In genomic region chr2:79256880-79257279, GRCm38 (mm10) we compare ENCODE assay signal across 10 mouse cellular contexts. TPM values are rescaled to one million over a fixed set of nuclear protein-coding genes. Genes with fewer than 3 reads are reported as not detected.
DNase-seq lines count a peak whose midpoint lies in the region; ATAC-seq and TF ChIP-seq lines count a peak whose summit lies in the region.
"Had no signal": no experiment of that assay in that cellular context is flagged by ENCODE, and none has a peak within 500 bp of the region (broad histone marks: within the 10 kb centered on the region; RNA-seq: fewer than 3 reads in every experiment).

No protein-coding gene starts in this region.

- H3K4me1 ChIP-seq in neural tube, embryonic 12.5 days, result peaks cover 16% of the 10 kb centered on the region
- H3K4me1 ChIP-seq in liver, embryonic 11.5 days (replicated peaks; ENCODE audit: control insufficient read depth, insufficient read depth, low read length), result peaks cover 18% of the 10 kb centered on the region

- H3K36me3 ChIP-seq in neural tube, embryonic 12.5 days, result no peaks in the 10 kb centered on the region
- no peaks in the 10 kb centered on the region for H3K36me3 ChIP-seq in liver, embryonic 11.5 days (ENCODE audit: control insufficient read depth, insufficient read depth, low read length)
- H3K36me3 ChIP-seq: forebrain, embryonic 15.5 days had no signal

- no peak overlapping the region for H3K9ac ChIP-seq in neural tube, embryonic 12.5 days
- peak overlapping the region; percentile 94 for H3K9ac ChIP-seq in liver, embryonic 11.5 days (ENCODE audit: low read depth, low read length)
- H3K9ac ChIP-seq: forebrain, embryonic 15.5 days had no signal

- peak overlapping the region; percentile 76 for H3K27ac ChIP-seq in gastrocnemius, adult 2 months
- no peak overlapping the region for H3K27ac ChIP-seq in neural tube, embryonic 12.5 days
- peak overlapping the region; percentile 91 for H3K27ac ChIP-seq in liver, embryonic 11.5 days (ENCODE audit: low read depth, low read length)
- H3K27ac ChIP-seq: forebrain, embryonic 15.5 days had no signal

- intact Hi-C loops in gastrocnemius, adult 2 months (cut with DNase I), result loop anchor here (10.0 kb wide), 1 partner anchor 172 kb away; no protein-coding TSS in a partner anchor

- peak overlapping the region; percentile 70 for H3K4me3 ChIP-seq in gastrocnemius, adult 2 months
- no peak overlapping the region for H3K4me3 ChIP-seq in neural tube, embryonic 12.5 days
- peak overlapping the region; percentile 58 for H3K4me3 ChIP-seq in liver, embryonic 11.5 days (ENCODE audit: low read depth, low read length)

- H3K27me3 ChIP-seq in neural tube, embryonic 12.5 days (replicated peaks), result no peaks in the 10 kb centered on the region
- no peaks in the 10 kb centered on the region for H3K27me3 ChIP-seq in liver, embryonic 11.5 days (replicated peaks; ENCODE audit: control insufficient read depth, insufficient read depth, low read length)
- H3K27me3 ChIP-seq: forebrain, embryonic 15.5 days had no signal

- ATAC-seq in neural tube, embryonic 12.5 days (ENCODE audit: low FRiP score, low read depth), result no peak
- ATAC-seq in liver, embryonic 11.5 days (replicated peaks; ENCODE audit: low FRiP score), result no peak
- ATAC-seq: forebrain, embryonic 15.5 days had no signal

- H3K4me2 ChIP-seq in neural tube, embryonic 12.5 days (replicated peaks), result peak overlapping the region; percentile 95; the same call in 1 of the 2 replicates
- peak overlapping the region; percentile 77 for H3K4me2 ChIP-seq in liver, embryonic 11.5 days

- WGBS in neural tube, embryonic 12.5 days, result 73% methylated on average over 4 of the region's 4 CpGs
- 26% methylated on average over 4 of the region's 4 CpGs for WGBS in liver, embryonic 11.5 days

- TF ChIP-seq CTCF in gastrocnemius, adult 2 months (IDR thresholded peaks at IDR 0.05), result no peak

- H3K9me3 ChIP-seq in neural tube, embryonic 12.5 days, result no peaks in the 10 kb centered on the region
- no peaks in the 10 kb centered on the region for H3K9me3 ChIP-seq in liver, embryonic 11.5 days (ENCODE audit: control insufficient read depth, low read length)
- H3K9me3 ChIP-seq: forebrain, embryonic 15.5 days had no signal

- DNase-seq in gastrocnemius, adult 2 months, result no peak
- no peak for DNase-seq in gastrocnemius, postnatal 10 days
- no peak for DNase-seq in neural tube, embryonic 10.5 days (ENCODE audit: extremely low spot score, low spot score)
- DNase-seq in liver, embryonic 11.5 days (ENCODE audit: low spot score), result no peak
- peak; percentile 74 to 80 for DNase-seq in spleen, postnatal 36 days (ENCODE audit: low spot score in 2 of 2)
- DNase-seq in right cerebral cortex, postnatal 14 days, result no peak
- no peak for DNase-seq in kidney, postnatal 10 days
- DNase-seq: adrenal gland, postnatal 14 days had no signal

RNA-seq across cellular contexts. Expression of gene Itga4, which starts 1.7 kb away (rescaled TPM):
- total RNA-seq in gastrocnemius, adult 2 months (2021), result 1 to 10 TPM; 2.8 to 3.4 TPM
- total RNA-seq in gastrocnemius, postnatal 10 days (2021), result 1 to 10 TPM; 5.5 to 6.5 TPM
- 6.9 and 7.2 TPM in 2 replicates for polyA plus RNA-seq in neural tube, embryonic 12.5 days (2016; fragmentation: Nextera tagmentation; extraction: Ambion mirVana)
- 35.5 and 38.9 TPM in 2 replicates for polyA plus RNA-seq in liver, embryonic 11.5 days (2014; fragmentation: Nextera tagmentation; extraction: Ambion mirVana)

Comparison
In these comparisons a context has a peak if more than half of its experiments do, and no peak if none do; other contexts are left out.
1. DNase-seq: peak in spleen, postnatal 36 days (2 of 2); none in gastrocnemius, adult 2 months (single experiment), gastrocnemius, postnatal 10 days (single experiment), neural tube, embryonic 10.5 days (single experiment), liver, embryonic 11.5 days (single experiment), right cerebral cortex, postnatal 14 days (single experiment) and kidney, postnatal 10 days (single experiment).